Mouse (Mus musculus): ENCODE measurements at regions not wholly inside any gene's neighbourhood (a gene's known extent, or its start where the extent isn't known, plus 50 kb on each side); places are given as distances from the start of the nearest gene placed in this dataset.
"Not testable (repeated sequence)": the region's sequence is repeated elsewhere in the genome, so short reads cannot be mapped to it uniquely, and the experiment has no call there.

- no peak for DNase-seq (ENCODE audit: low spot score)
Measured at GRCm38 (mm10) chr14:47920638-47921347, 199.8 kb upstream of the Peli2 start.

- DNase-seq (ENCODE audit: low spot score): no peak
Measured at GRCm38 (mm10) chr14:47921811-47922277, 198.8 kb upstream of the Peli2 start.

- no peak for DNase-seq (ENCODE audit: low spot score)
Measured at GRCm38 (mm10) chr14:47926416-47926815, 194.2 kb upstream of the Peli2 start.

GRCm38 (mm10) chr14:47935401-47935800 lies 185.2 kb upstream of the Peli2 start:
- no peak for DNase-seq (ENCODE audit: low spot score)

- no peak for DNase-seq (ENCODE audit: low spot score)
Measured at GRCm38 (mm10) chr14:47937081-47937651, 183.5 kb upstream of the Peli2 start.

GRCm38 (mm10) chr14:47939781-47940590 lies 180.6 kb upstream of the Peli2 start:
- no peak for DNase-seq (ENCODE audit: low spot score)

- no peak for DNase-seq (ENCODE audit: low spot score)
Measured at GRCm38 (mm10) chr14:47942671-47943070, 178.0 kb upstream of the Peli2 start.

- DNase-seq (ENCODE audit: low spot score): no peak
Measured at GRCm38 (mm10) chr14:47944595-47944994, 176.0 kb upstream of the Peli2 start.

- DNase-seq (ENCODE audit: low spot score): no peak
Measured at GRCm38 (mm10) chr14:47951041-47951440, 169.6 kb upstream of the Peli2 start.

GRCm38 (mm10) chr14:47958171-47958570 lies 162.5 kb upstream of the Peli2 start:
- DNase-seq (ENCODE audit: low spot score): no peak

- no peak for DNase-seq (ENCODE audit: low spot score)
Measured at GRCm38 (mm10) chr14:47959366-47960280, 161.0 kb upstream of the Peli2 start.

- not testable (repeated sequence) for DNase-seq (ENCODE audit: low spot score)
Measured at GRCm38 (mm10) chr14:47964806-47965205, 155.8 kb upstream of the Peli2 start.

- DNase-seq (ENCODE audit: low spot score): no peak
Measured at GRCm38 (mm10) chr14:47969871-47970270, 150.8 kb upstream of the Peli2 start.

- DNase-seq (ENCODE audit: low spot score): not testable (repeated sequence)
Measured at GRCm38 (mm10) chr14:47973161-47973560, 147.5 kb upstream of the Peli2 start.

GRCm38 (mm10) chr14:47982993-47983740 lies 137.5 kb upstream of the Peli2 start:
- no peak for DNase-seq (ENCODE audit: low spot score)

- DNase-seq (ENCODE audit: low spot score): no peak
Measured at GRCm38 (mm10) chr14:47986483-47986882, 134.1 kb upstream of the Peli2 start.

GRCm38 (mm10) chr14:47986941-47987340 lies 133.7 kb upstream of the Peli2 start:
- DNase-seq (ENCODE audit: low spot score): no peak

GRCm38 (mm10) chr14:47987392-47988075 lies 133.1 kb upstream of the Peli2 start:
- no peak for DNase-seq (ENCODE audit: low spot score)

- DNase-seq (ENCODE audit: low spot score): no peak
Measured at GRCm38 (mm10) chr14:47988131-47988530, 132.5 kb upstream of the Peli2 start.

- DNase-seq (ENCODE audit: low spot score): no peak
Measured at GRCm38 (mm10) chr14:47989315-47989714, 131.3 kb upstream of the Peli2 start.

All from layer of hippocampus, adult 9-10 months (tissue).